Mouse (Mus musculus) forebrain, embryonic 16.5 days (tissue): ENCODE data around the gene Hmx1. TPM values are rescaled to one million over a fixed set of nuclear protein-coding genes. Genes with fewer than 3 reads are reported as not detected.

Experiments used
- ATAC-seq: fragments of 200-750 bp; cut with Nextera tagmentation; 2 replicates; pipeline ENCODE4 v1.8.0; 2017; ENCODE audit warnings: mild to moderate bottlenecking, moderate library complexity
- H3K27ac ChIP-seq: fragments of 300-500 bp; sonication (generic); 2 replicates; pipeline ENCODE4 v1.5.1; 2014; ENCODE audit warnings: low read length, control low read depth
- H3K27me3 ChIP-seq: fragments of 300-500 bp; sonication (generic); replicated peaks from 2 replicates; pipeline ENCODE4 v1.6.1; 2014; ENCODE audit warnings: low read length; ENCODE audit not compliant: control insufficient read depth, insufficient read depth
- H3K36me3 ChIP-seq: fragments of 300-500 bp; sonication (generic); 2 replicates; pipeline ENCODE4 v1.6.1; 2014; ENCODE audit not compliant: control insufficient read depth, insufficient read depth
- H3K4me1 ChIP-seq: fragments of 300-500 bp; sonication (generic); replicated peaks from 2 replicates; pipeline ENCODE4 v1.6.1; 2014; ENCODE audit warnings: low read length; ENCODE audit not compliant: control insufficient read depth, insufficient read depth
- H3K4me2 ChIP-seq: fragments of 300-500 bp; sonication (generic); 2 replicates; pipeline ENCODE4 v1.6.1; 2014; ENCODE audit warnings: mild to moderate bottlenecking, low read length, control low read depth
- H3K4me3 ChIP-seq: fragments of 300-500 bp; sonication (generic); replicated peaks from 2 replicates; pipeline ENCODE4 v1.5.1; 2014; ENCODE audit warnings: mild to moderate bottlenecking, low read length, control low read depth
- H3K9ac ChIP-seq: fragments of 300-500 bp; sonication (generic); replicated peaks from 2 replicates; pipeline ENCODE4 v1.6.1; 2014; ENCODE audit warnings: low read depth, low read length, control low read depth
- H3K9me3 ChIP-seq: fragments of 300-500 bp; sonication (generic); 2 replicates; pipeline ENCODE4 v1.6.1; 2016; ENCODE audit warnings: low read length; ENCODE audit not compliant: control insufficient read depth
- WGBS: fragments of 180-500 bp; shearing (Covaris S2); extraction: QIAGEN DNeasy Blood & Tissue Kit; methylation state at CpG from one replicate; pipeline ENCODE4 v1.1.7; 2014; 5-methylcytosine and 5-hydroxymethylcytosine counted together
- polyA plus RNA-seq: library from polyadenylated mRNA; unstranded; fragments of >200 nt; fragmentation: Nextera tagmentation; extraction: Ambion mirVana; gene quantifications from 2 replicates; pipeline ENCODE4 v1.2.1, GENCODE M21; 2015

The Hmx1 gene
- polyA plus RNA-seq, 1 experiment from 2014 or later = not detected

GRCm38 (mm10) chr5:35417707-35418106 lies 28.8 kb downstream of the Hmx1 start:
- no peak overlapping the region for H3K27ac ChIP-seq
- no peak overlapping the region for H3K9ac ChIP-seq
- WGBS = 71% methylated on average over 7 of the region's 7 CpGs
- H3K4me3 ChIP-seq = no peak overlapping the region
- H3K4me2 ChIP-seq = no peak overlapping the region
- H3K4me1 ChIP-seq = no peaks in the 10 kb centered on the region
- no peaks in the 10 kb centered on the region for H3K9me3 ChIP-seq
- no peaks in the 10 kb centered on the region for H3K36me3 ChIP-seq
- no peaks in the 10 kb centered on the region for H3K27me3 ChIP-seq
- ATAC-seq = no peak

- no peaks in the 10 kb centered on the region for H3K4me1 ChIP-seq
- no peaks in the 10 kb centered on the region for H3K27me3 ChIP-seq
- WGBS = 83% methylated on average over 4 of the region's 4 CpGs
- no peak for ATAC-seq
- H3K9me3 ChIP-seq = no peaks in the 10 kb centered on the region
- H3K9ac ChIP-seq = no peak overlapping the region
- H3K4me3 ChIP-seq = no peak overlapping the region
- H3K4me2 ChIP-seq = no peak overlapping the region
- H3K27ac ChIP-seq = no peak overlapping the region
- H3K36me3 ChIP-seq = no peaks in the 10 kb centered on the region
Observed at GRCm38 (mm10) chr5:35421622-35422021, 32.7 kb downstream of the Hmx1 start.

GRCm38 (mm10) chr5:35425218-35425617 lies 36.3 kb downstream of the Hmx1 start:
- no peak overlapping the region for H3K4me3 ChIP-seq
- H3K27me3 ChIP-seq = no peaks in the 10 kb centered on the region
- no peaks in the 10 kb centered on the region for H3K36me3 ChIP-seq
- ATAC-seq = no peak
- no peak overlapping the region for H3K4me2 ChIP-seq
- no peaks in the 10 kb centered on the region for H3K4me1 ChIP-seq
- 4% methylated on average over 11 of the region's 11 CpGs for WGBS
- no peak overlapping the region for H3K9ac ChIP-seq
- no peak overlapping the region for H3K27ac ChIP-seq
- no peaks in the 10 kb centered on the region for H3K9me3 ChIP-seq

- Histone ChIP-seq H3K9ac (no peak overlapping the region), H3K4me2 (no peak overlapping the region), H3K9me3 (no peaks in the 10 kb centered on the region), H3K36me3 (no peaks in the 10 kb centered on the region), H3K27ac (no peak overlapping the region), H3K4me1 (no peaks in the 10 kb centered on the region), H3K27me3 (no peaks in the 10 kb centered on the region), H3K4me3 (no peak overlapping the region)
- 88% methylated on average over 6 of the region's 6 CpGs for WGBS
- no peak for ATAC-seq
Observed at GRCm38 (mm10) chr5:35427901-35428300, 39.0 kb downstream of the Hmx1 start.

- H3K36me3 ChIP-seq = no peaks in the 10 kb centered on the region
- no peak overlapping the region for H3K27ac ChIP-seq
- no peak for ATAC-seq
- no peak overlapping the region for H3K4me3 ChIP-seq
- H3K9ac ChIP-seq = no peak overlapping the region
- H3K4me1 ChIP-seq = no peaks in the 10 kb centered on the region
- H3K27me3 ChIP-seq = no peaks in the 10 kb centered on the region
- H3K4me2 ChIP-seq = no peak overlapping the region
- WGBS = 89% methylated on average over 6 of the region's 6 CpGs
- no peaks in the 10 kb centered on the region for H3K9me3 ChIP-seq
Observed at GRCm38 (mm10) chr5:35428421-35428820, 39.5 kb downstream of the Hmx1 start.

GRCm38 (mm10) chr5:35432098-35432497 lies 43.2 kb downstream of the Hmx1 start:
- H3K4me2 ChIP-seq = no peak overlapping the region
- no peaks in the 10 kb centered on the region for H3K27me3 ChIP-seq
- no peaks in the 10 kb centered on the region for H3K9me3 ChIP-seq
- no peak overlapping the region for H3K27ac ChIP-seq
- H3K36me3 ChIP-seq = no peaks in the 10 kb centered on the region
- H3K9ac ChIP-seq = no peak overlapping the region
- H3K4me3 ChIP-seq = no peak overlapping the region
- ATAC-seq = no peak
- WGBS = 73% methylated on average over 6 of the region's 6 CpGs
- no peaks in the 10 kb centered on the region for H3K4me1 ChIP-seq

GRCm38 (mm10) chr5:35434038-35434437 lies 45.1 kb downstream of the Hmx1 start:
- Histone ChIP-seq H3K9me3 (no peaks in the 10 kb centered on the region), H3K27ac (no peak overlapping the region), H3K27me3 (no peaks in the 10 kb centered on the region), H3K9ac (no peak overlapping the region), H3K4me2 (no peak overlapping the region), H3K4me3 (no peak overlapping the region), H3K36me3 (no peaks in the 10 kb centered on the region), H3K4me1 (no peaks in the 10 kb centered on the region)
- no peak for ATAC-seq
- WGBS = 51% methylated on average over 5 of the region's 5 CpGs

- Histone ChIP-seq H3K27ac (no peak overlapping the region), H3K9ac (no peak overlapping the region), H3K4me3 (no peak overlapping the region), H3K9me3 (no peaks in the 10 kb centered on the region), H3K27me3 (no peaks in the 10 kb centered on the region), H3K4me1 (no peaks in the 10 kb centered on the region), H3K36me3 (no peaks in the 10 kb centered on the region), H3K4me2 (no peak overlapping the region)
- WGBS = 63% methylated on average over 6 of the region's 6 CpGs
- ATAC-seq = no peak
Observed at GRCm38 (mm10) chr5:35434703-35435102, 45.8 kb downstream of the Hmx1 start.

GRCm38 (mm10) chr5:35438805-35439204 lies 49.9 kb downstream of the Hmx1 start:
- Histone ChIP-seq H3K9me3 (no peaks in the 10 kb centered on the region), H3K4me2 (no peak overlapping the region), H3K36me3 (no peaks in the 10 kb centered on the region), H3K27ac (no peak overlapping the region), H3K27me3 (no peaks in the 10 kb centered on the region), H3K4me1 (0 out of 2 replicates have a peak, but pooled peaks cover 4% of the 10 kb centered on the region), H3K4me3 (no peak overlapping the region), H3K9ac (no peak overlapping the region)
- WGBS = 83% methylated on average over 6 of the region's 6 CpGs
- no peak for ATAC-seq

- H3K9ac ChIP-seq = no peak overlapping the region
- WGBS = 54% methylated on average over 8 of the region's 8 CpGs
- ATAC-seq = no peak
- no peaks in the 10 kb centered on the region for H3K27me3 ChIP-seq
- no peak overlapping the region for H3K27ac ChIP-seq
- H3K36me3 ChIP-seq = no peaks in the 10 kb centered on the region
- 0 out of 2 replicates have a peak, but pooled peaks cover 4% of the 10 kb centered on the region for H3K4me1 ChIP-seq
- H3K4me3 ChIP-seq = no peak overlapping the region
- no peaks in the 10 kb centered on the region for H3K9me3 ChIP-seq
- no peak overlapping the region for H3K4me2 ChIP-seq
Observed at GRCm38 (mm10) chr5:35440459-35440858, 51.6 kb downstream of the Hmx1 start.
